Mouse (Mus musculus) thymus, adult 2 months (tissue): ENCODE data around the gene Tbc1d20. TPM values are rescaled to one million over a fixed set of nuclear protein-coding genes. Genes with fewer than 3 reads are reported as not detected.

Experiments used
- DNase-seq: peaks from one replicate; pipeline ENCODE4 v3.0.0; 2021
- H3K27ac ChIP-seq: fragments of 200-500 bp; 2 replicates; pipeline ENCODE4 v1.5.1; 2012; ENCODE audit warnings: low read length, control low read depth; ENCODE audit not compliant: control insufficient read depth, insufficient read depth
- H3K27me3 ChIP-seq: fragments of 200-500 bp; 2 replicates; pipeline ENCODE4 v1.6.1; 2012; ENCODE audit warnings: mild to moderate bottlenecking, low read length, moderate library complexity, mixed read lengths; ENCODE audit not compliant: control insufficient read depth, insufficient read depth
- H3K36me3 ChIP-seq: fragments of 200-500 bp; 2 replicates; pipeline ENCODE4 v1.6.1; 2012; ENCODE audit warnings: mild to moderate bottlenecking, low read length, moderate library complexity; ENCODE audit not compliant: control insufficient read depth, insufficient read depth
- H3K4me1 ChIP-seq: fragments of 200-500 bp; replicated peaks from 2 replicates; pipeline ENCODE4 v1.6.1; 2012; ENCODE audit warnings: low read length; ENCODE audit not compliant: control insufficient read depth, insufficient read depth
- H3K4me3 ChIP-seq: fragments of 200-500 bp; 2 replicates; pipeline ENCODE4 v1.5.1; 2012; ENCODE audit warnings: mild to moderate bottlenecking, low read length, control low read depth, moderate library complexity; ENCODE audit not compliant: control insufficient read depth, insufficient read depth
- CTCF ChIP-seq: fragments of 200-500 bp; IDR thresholded peaks from 2 replicates; pipeline ENCODE4 v1.5.1; 2012; ENCODE audit warnings: mild to moderate bottlenecking, control low read depth, low read length, moderate library complexity, borderline replicate concordance; ENCODE audit not compliant: control insufficient read depth, poor library complexity, insufficient read depth; ENCODE audit errors: extremely low read depth
- POLR2A ChIP-seq: fragments of 200-500 bp; IDR thresholded peaks from 2 replicates; pipeline ENCODE4 v1.6.1; 2012; ENCODE audit warnings: mild to moderate bottlenecking, low read length, control low read depth, moderate library complexity; ENCODE audit not compliant: control insufficient read depth, poor library complexity, insufficient read depth; ENCODE audit errors: extremely low read depth
- WGBS: fragments of 180-500 bp; shearing (Covaris S2); methylation state at CpG from one replicate; pipeline ENCODE4 v1.1.7; 2018; 5-methylcytosine and 5-hydroxymethylcytosine counted together
- polyA plus RNA-seq: library from polyadenylated mRNA; depleted of rRNA; stranded (reverse); fragments of >200 nt; gene quantifications from 2 replicates; pipeline ENCODE4 v1.2.3, GENCODE M21; 2012

Gene Tbc1d20
- polyA plus RNA-seq, 1 experiment, result 78.2 TPM

DNA sequence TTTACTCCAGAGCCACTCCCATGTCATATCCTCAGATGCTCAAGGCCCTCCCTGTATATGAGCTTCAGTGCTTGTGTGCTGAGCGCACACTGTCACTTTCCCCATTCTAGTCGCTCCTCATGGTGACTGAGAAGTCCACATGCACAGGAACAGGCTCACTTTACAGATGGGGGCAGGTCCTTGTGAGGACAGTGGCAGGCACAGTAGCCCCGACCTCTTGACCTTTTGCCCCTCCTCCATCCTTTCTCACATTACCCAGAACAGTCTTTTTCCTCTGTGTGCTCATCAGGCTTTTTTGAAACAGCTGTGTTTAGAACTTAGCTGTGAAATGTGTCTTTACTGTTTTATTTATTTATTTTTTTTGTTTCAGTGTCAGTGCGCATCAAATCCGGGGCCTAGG lies 10.2 kb downstream of the Tbc1d20 start:
- 94% methylated on average over 5 of the region's 5 CpGs for WGBS
- H3K36me3 ChIP-seq, result peaks cover 29% of the 10 kb centered on the region

DNA sequence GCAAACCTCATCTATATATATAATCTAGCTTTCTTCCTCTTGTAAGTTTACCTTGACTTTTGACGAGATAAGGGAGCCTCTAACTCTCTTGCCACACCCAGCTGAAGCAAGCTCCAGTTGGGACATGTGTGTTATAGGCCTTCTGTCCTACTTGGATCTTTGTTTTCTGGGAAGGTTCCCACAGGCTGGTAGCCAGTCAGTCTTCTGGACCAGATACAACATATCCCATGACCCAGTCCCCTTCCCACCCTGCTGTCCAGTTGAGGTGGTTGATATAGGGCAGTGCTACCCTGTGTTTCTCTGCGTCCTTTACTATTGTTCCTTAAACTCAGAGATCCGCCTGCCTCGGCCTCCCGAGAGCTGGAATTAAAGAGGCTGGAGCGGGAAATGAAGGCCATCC lies 11.9 kb downstream of the Tbc1d20 start:
- Histone ChIP-seq H3K27ac (no peak overlapping the region), H3K27me3 (no peaks in the 10 kb centered on the region), H3K4me1 (no peaks in the 10 kb centered on the region), H3K4me3 (no peak overlapping the region), H3K36me3 (peaks cover 43% of the 10 kb centered on the region)
- no peak for DNase-seq
- no peak for TF ChIP-seq POLR2A
- no peak for TF ChIP-seq CTCF
- WGBS, result 96% methylated on average over 6 of the region's 6 CpGs

More for the DNA sequence above, 10.2 kb downstream of the Tbc1d20 start:
- TF ChIP-seq POLR2A (no peak), CTCF (no peak)
- no peaks in the 10 kb centered on the region for H3K4me1 ChIP-seq
- H3K27me3 ChIP-seq, result no peaks in the 10 kb centered on the region
- H3K27ac ChIP-seq, result no peak overlapping the region
- DNase-seq, result no peak
- no peak overlapping the region for H3K4me3 ChIP-seq

DNA sequence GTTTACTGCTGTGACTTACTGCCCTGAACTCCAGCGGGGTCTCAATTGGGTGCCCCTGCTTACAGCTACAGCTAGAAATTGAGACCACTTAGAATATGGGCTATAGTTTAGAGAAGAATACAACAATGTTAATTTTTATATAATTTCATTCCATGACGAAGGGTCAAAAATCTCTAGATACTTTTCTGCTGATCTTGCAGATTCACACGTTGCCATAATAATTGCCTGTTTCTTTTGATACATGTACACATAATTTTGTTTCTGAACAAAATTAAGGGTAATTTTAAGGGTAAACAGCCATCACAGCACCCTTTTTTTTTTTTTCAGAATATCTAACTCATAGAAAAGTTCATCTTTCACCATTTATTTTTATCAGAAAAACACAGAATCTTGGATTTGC lies 13.6 kb downstream of the Tbc1d20 start:
- DNase-seq, result no peak
- Histone ChIP-seq H3K4me1 (no peaks in the 10 kb centered on the region), H3K27ac (no peak overlapping the region), H3K4me3 (no peak overlapping the region), H3K27me3 (no peaks in the 10 kb centered on the region), H3K36me3 (peaks cover 58% of the 10 kb centered on the region)
- WGBS, result 94% methylated on average over 3 of the region's 3 CpGs
- TF ChIP-seq CTCF (no peak), POLR2A (no peak)

DNA sequence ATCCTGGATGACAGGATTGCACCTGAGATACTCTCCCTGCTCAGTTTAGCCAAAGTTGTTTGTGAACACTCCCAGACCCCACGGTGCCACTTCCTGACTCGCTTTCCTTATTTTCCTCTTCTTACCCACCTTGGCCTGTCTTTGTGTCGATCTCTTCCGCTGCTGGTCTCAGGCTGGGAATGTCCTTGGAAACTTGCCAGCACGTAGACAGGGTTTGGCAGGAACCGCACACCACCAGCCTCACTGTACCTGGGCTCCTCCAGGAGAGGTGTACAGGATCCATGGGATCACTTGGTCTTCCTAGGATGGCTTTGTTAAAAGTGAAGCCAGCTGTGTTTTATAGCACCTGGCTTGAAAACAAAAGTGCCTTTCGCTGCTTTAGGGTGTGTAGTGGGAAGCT lies 19.4 kb downstream of the Tbc1d20 start:
- Histone ChIP-seq H3K4me3 (no peak overlapping the region), H3K27ac (no peak overlapping the region), H3K4me1 (no peaks in the 10 kb centered on the region), H3K36me3 (peaks cover 85% of the 10 kb centered on the region), H3K27me3 (no peaks in the 10 kb centered on the region)
- no peak for DNase-seq
- WGBS, result 93% methylated on average over 7 of the region's 7 CpGs
- TF ChIP-seq CTCF (no peak), POLR2A (no peak)

DNA sequence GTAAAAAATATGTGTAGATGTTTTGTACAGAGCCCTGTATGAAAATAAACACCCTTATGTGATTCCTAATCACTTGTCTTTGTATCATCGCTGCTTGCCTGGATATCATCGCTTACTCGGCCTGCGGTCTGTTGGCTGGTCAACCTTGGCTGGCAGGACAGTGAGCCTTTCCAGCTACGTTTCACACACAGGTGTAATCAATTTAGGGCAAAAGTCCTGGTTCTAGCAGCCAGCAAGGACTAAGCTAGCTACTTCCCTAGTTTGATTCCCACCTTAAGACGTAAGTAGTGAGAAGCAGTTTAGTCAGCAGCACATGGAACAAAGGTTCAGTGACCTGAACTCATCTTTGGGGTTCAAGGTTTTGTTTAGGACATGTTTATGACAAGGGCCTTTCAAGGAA lies 20.3 kb downstream of the Tbc1d20 start:
- H3K27me3 ChIP-seq, result no peaks in the 10 kb centered on the region
- TF ChIP-seq CTCF (no peak), POLR2A (no peak)
- H3K27ac ChIP-seq, result no peak overlapping the region
- H3K4me3 ChIP-seq, result no peak overlapping the region
- WGBS, result 97% methylated on average over 6 of the region's 6 CpGs
- no peak for DNase-seq
- H3K36me3 ChIP-seq, result peaks cover 84% of the 10 kb centered on the region
- H3K4me1 ChIP-seq, result no peaks in the 10 kb centered on the region

DNA sequence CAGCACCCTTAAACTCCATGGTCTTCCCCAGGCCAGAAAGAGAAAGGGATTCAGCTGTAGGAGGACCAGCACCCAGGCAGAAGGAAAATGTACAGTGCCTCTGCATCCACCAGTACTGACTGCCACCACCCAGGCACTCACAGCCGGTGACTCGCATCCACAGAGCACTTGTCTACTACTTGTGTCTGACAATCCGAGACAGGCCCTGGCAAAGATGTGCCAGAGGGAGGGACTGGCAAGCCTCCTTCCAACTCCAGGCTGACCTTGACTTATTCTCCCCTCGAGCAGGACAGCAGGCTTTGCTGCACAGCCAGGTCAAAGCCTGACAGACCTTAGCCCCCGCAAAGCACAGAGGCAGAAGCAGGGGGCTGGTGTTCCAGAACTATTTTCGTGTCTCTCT lies 23.4 kb downstream of the Tbc1d20 start:
- no peaks in the 10 kb centered on the region for H3K4me1 ChIP-seq
- H3K36me3 ChIP-seq, result peaks cover 63% of the 10 kb centered on the region
- 95% methylated on average over 6 of the region's 6 CpGs for WGBS
- no peak overlapping the region for H3K27ac ChIP-seq
- TF ChIP-seq POLR2A (no peak), CTCF (no peak)
- DNase-seq, result no peak
- H3K4me3 ChIP-seq, result no peak overlapping the region
- H3K27me3 ChIP-seq, result no peaks in the 10 kb centered on the region

DNA sequence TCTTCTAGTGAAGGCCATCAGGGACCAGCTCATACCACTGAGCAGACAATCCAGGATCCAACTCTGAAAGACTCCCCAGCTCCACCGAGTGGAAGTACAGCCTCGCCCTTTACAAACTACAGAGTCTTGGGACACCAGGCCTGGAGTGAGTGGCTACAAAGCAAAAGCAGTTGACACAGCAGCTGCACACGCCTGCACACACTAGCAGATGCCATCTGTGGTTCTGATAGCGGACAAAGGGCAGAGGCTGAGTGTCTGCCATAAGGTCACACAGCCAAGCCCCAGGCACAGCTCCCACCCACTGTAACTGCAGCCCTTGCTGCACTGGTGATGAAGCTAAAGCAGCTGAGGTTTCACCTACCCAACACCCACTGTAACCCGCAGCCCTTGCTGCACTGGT lies 27.9 kb downstream of the Tbc1d20 start:
- Histone ChIP-seq H3K27ac (no peak overlapping the region), H3K4me3 (no peak overlapping the region), H3K4me1 (no peaks in the 10 kb centered on the region), H3K36me3 (peaks cover 59% of the 10 kb centered on the region), H3K27me3 (no peaks in the 10 kb centered on the region)
- no peak for DNase-seq
- 97% methylated on average over 5 of the region's 5 CpGs for WGBS
- TF ChIP-seq CTCF (no peak), POLR2A (no peak)
